Mouse (Mus musculus) forebrain, embryonic 13.5 days (tissue): ENCODE measurements around the gene Rnase12. TPM values are rescaled to one million over a fixed set of nuclear protein-coding genes. Genes with fewer than 3 reads are reported as not detected.

Experiments
- ATAC-seq: fragments of 200-750 bp; cut with Nextera tagmentation; 2 replicates; pipeline ENCODE4 v1.8.0; 2017
- H3K27ac ChIP-seq: fragments of 300-500 bp; sonication (generic); 2 replicates; pipeline ENCODE4 v1.5.1; 2015; ENCODE audit warnings: inconsistent platforms, mild to moderate bottlenecking, moderate library complexity
- H3K27me3 ChIP-seq: fragments of 300-500 bp; sonication (generic); 2 replicates; pipeline ENCODE4 v1.6.1; 2015; ENCODE audit warnings: mild to moderate bottlenecking, inconsistent platforms
- H3K36me3 ChIP-seq: fragments of 300-500 bp; sonication (generic); 2 replicates; pipeline ENCODE4 v1.6.1; 2015; ENCODE audit warnings: mild to moderate bottlenecking, inconsistent platforms; ENCODE audit not compliant: poor library complexity, severe bottlenecking
- H3K4me1 ChIP-seq: fragments of 300-500 bp; sonication (generic); 2 replicates; pipeline ENCODE4 v1.6.1; 2015; ENCODE audit warnings: inconsistent platforms
- H3K4me2 ChIP-seq: fragments of 300-500 bp; sonication (generic); 2 replicates; pipeline ENCODE4 v1.6.1; 2015; ENCODE audit warnings: inconsistent platforms, mild to moderate bottlenecking, moderate library complexity
- H3K4me3 ChIP-seq: fragments of 300-500 bp; sonication (generic); 2 replicates; pipeline ENCODE4 v1.5.1; 2015; ENCODE audit warnings: mild to moderate bottlenecking, inconsistent platforms
- H3K9ac ChIP-seq: fragments of 300-500 bp; sonication (generic); 2 replicates; pipeline ENCODE4 v1.6.1; 2015; ENCODE audit warnings: mild to moderate bottlenecking, inconsistent platforms
- H3K9me3 ChIP-seq: fragments of 300-500 bp; sonication (generic); replicated peaks from 2 replicates; pipeline ENCODE4 v1.6.1; 2016; ENCODE audit warnings: inconsistent platforms
- WGBS: fragments of 180-500 bp; shearing (Covaris S2); methylation state at CpG from one replicate; pipeline ENCODE4 v1.1.7; 2015; 5-methylcytosine and 5-hydroxymethylcytosine counted together
- polyA plus RNA-seq: library from polyadenylated mRNA; unstranded; fragments of >200 nt; fragmentation: Nextera tagmentation; extraction: Ambion mirVana; gene quantifications from 2 replicates; pipeline ENCODE4 v1.2.1, GENCODE M21; 2015

Gene Rnase12
- polyA plus RNA-seq, 1 experiment from 2014 or later = not detected

DNA sequence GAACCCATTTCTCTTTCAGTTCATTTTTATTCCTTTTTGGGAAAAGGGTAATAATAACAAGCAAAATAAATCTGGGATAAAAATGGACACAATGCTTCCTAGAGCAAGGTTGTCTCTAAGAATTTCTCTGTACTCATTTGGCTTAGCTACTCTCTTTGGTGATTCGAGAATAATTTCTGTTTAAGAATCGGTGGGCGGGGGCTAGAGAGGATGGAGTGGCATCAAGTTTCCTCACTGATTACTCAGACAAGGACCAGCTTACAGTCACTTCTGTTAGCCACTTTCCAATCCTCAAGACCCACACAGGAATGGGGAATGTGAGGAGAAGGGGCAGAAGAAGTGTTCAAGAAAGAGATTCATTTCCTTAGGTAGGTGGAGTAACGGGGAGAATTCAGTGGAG, 48.7 kb downstream of the Rnase12 start:
- Histone ChIP-seq H3K4me3 (no peak overlapping the region), H3K9ac (no peak overlapping the region), H3K4me1 (no peaks in the 10 kb centered on the region), H3K27me3 (no peaks in the 10 kb centered on the region), H3K9me3 (no peaks in the 10 kb centered on the region), H3K4me2 (no peak overlapping the region), H3K36me3 (no peaks in the 10 kb centered on the region), H3K27ac (no peak overlapping the region)
- 88% methylated on average over 4 of the region's 4 CpGs for WGBS
- no peak for ATAC-seq

GRCm38 (mm10) chr14:51007914-51008713, 49.3 kb downstream of the Rnase12 start:
- H3K4me1 ChIP-seq = no peaks in the 10 kb centered on the region
- ATAC-seq = peak; percentile 38; the same call in 1 of the 2 replicates
- H3K27me3 ChIP-seq = no peaks in the 10 kb centered on the region
- H3K9ac ChIP-seq = no peak overlapping the region
- no peak overlapping the region for H3K27ac ChIP-seq
- H3K4me2 ChIP-seq = no peak overlapping the region
- H3K9me3 ChIP-seq = no peaks in the 10 kb centered on the region
- no peak overlapping the region for H3K4me3 ChIP-seq
- 83% methylated on average over 13 of the region's 13 CpGs for WGBS
- no peaks in the 10 kb centered on the region for H3K36me3 ChIP-seq

DNA sequence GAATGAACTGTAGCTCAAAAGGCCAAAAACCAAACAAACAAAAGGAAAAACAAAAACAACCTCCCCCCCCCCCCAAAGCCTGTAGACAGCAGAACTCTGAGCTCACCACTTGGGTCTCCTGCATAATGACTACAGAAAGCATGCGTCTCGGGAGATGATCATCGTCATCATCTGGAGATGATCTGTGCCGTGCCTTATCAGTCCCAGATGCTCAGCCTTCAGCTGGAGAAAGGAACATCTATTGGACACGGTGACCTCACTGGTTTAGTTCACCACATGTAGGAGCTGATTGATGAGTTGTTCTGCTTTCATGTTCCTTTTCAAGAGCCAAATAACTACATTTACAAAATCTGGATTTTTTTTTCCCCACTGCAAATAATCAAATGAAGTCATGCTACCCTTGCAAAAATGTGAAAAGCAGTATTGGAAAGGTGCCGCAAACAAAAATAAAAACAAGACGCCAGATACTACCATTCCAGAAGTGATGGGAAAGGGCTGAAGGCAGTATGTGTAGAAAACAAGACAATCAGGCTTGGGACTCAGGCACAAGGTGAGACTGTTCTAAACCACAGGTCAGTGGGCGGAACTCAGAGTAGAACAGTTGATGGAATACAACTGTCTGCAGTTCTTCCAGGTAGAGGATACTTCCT, 50.2 kb downstream of the Rnase12 start, which contains the start of gene Rnase10:
Rnase10 (plus strand) TSS at position 600 of the 650 bp plus-strand sequence.
- no peak within 1 kb of the TSS for H3K4me3 ChIP-seq
- H3K9me3 ChIP-seq = no peaks in the 10 kb centered on the region
- H3K36me3 ChIP-seq = no peaks in the 10 kb centered on the region
- no peak within 1 kb of the TSS for H3K4me2 ChIP-seq
- no peaks in the 10 kb centered on the region for H3K4me1 ChIP-seq
- H3K9ac ChIP-seq = no peak within 1 kb of the TSS
- ATAC-seq = no peak
- H3K27ac ChIP-seq = no peak within 1 kb of the TSS
- 91% methylated on average over 8 of the region's 8 CpGs for WGBS
- H3K27me3 ChIP-seq = no peaks in the 10 kb centered on the region

Other genes starting within 250 kb of the Rnase12 start
- gene Ccnb1ip1, start 249.9 kb downstream of the Rnase12 start, polyA plus RNA-seq = not detected in 2 replicates
- gene Parp2, start 249.8 kb downstream of the Rnase12 start, polyA plus RNA-seq = 65.0 and 67.2 TPM in 2 replicates
- 1.9 and 3.5 TPM in 2 replicates for gene Tep1, start 187.1 kb downstream of the Rnase12 start, polyA plus RNA-seq
- gene Klhl33, start 160.2 kb downstream of the Rnase12 start, polyA plus RNA-seq = 0.12 and 0.29 TPM in 2 replicates
- 150 and 164 TPM in 2 replicates for gene Osgep, start 132.8 kb downstream of the Rnase12 start, polyA plus RNA-seq
- gene Apex1, start 132.7 kb downstream of the Rnase12 start, polyA plus RNA-seq = 355 and 364 TPM in 2 replicates
- 73.7 and 76.9 TPM in 2 replicates for gene Pip4p1, start 126.8 kb downstream of the Rnase12 start, polyA plus RNA-seq
- gene Pnp, start 126.6 kb downstream of the Rnase12 start, polyA plus RNA-seq = 33.2 and 35.4 TPM in 2 replicates
- gene Gm49342, start 113.1 kb downstream of the Rnase12 start, polyA plus RNA-seq = not detected in 2 replicates
- 0.52 TPM in 1 of 2 replicates, not detected in the other for gene Pnp2, start 101.7 kb downstream of the Rnase12 start, polyA plus RNA-seq
- not detected in 2 replicates for gene Rnase10, start 49.9 kb downstream of the Rnase12 start, polyA plus RNA-seq
- not detected in 2 replicates for gene Rnase9, start 15.8 kb downstream of the Rnase12 start, polyA plus RNA-seq
- not detected in 2 replicates for gene Rnase11, start 7.5 kb downstream of the Rnase12 start, polyA plus RNA-seq
- gene Olfr750, start 16.8 kb upstream of the Rnase12 start, polyA plus RNA-seq = 0.03 TPM in 1 of 2 replicates, not detected in the other
- 6.7 and 7.0 TPM in 2 replicates for gene Rnase4, start 33.4 kb upstream of the Rnase12 start, polyA plus RNA-seq
- gene Ang, start 33.5 kb upstream of the Rnase12 start, polyA plus RNA-seq = 0.93 and 1.8 TPM in 2 replicates
- not detected in 2 replicates for gene Eddm3b, start 56.8 kb upstream of the Rnase12 start, polyA plus RNA-seq
- gene Rnase6, start 66.2 kb upstream of the Rnase12 start, polyA plus RNA-seq = 0.38 TPM in 1 of 2 replicates, not detected in the other
- gene Rnase1, start 89.1 kb upstream of the Rnase12 start, polyA plus RNA-seq = 0.24 TPM in 1 of 2 replicates, not detected in the other
- gene Rnase2b, start 104.6 kb upstream of the Rnase12 start, polyA plus RNA-seq = not detected in 2 replicates
- gene Ang2, start 141.5 kb upstream of the Rnase12 start, polyA plus RNA-seq = not detected in 2 replicates
- gene Ear14, start 145.7 kb upstream of the Rnase12 start, polyA plus RNA-seq = not detected in 2 replicates
- gene Rnase2a, start 198.5 kb upstream of the Rnase12 start, polyA plus RNA-seq = not detected in 2 replicates